Mouse (Mus musculus) adrenal gland, adult 18-20 months (tissue): ENCODE results near the gene Zfp119b. TPM values are rescaled to one million over a fixed set of nuclear protein-coding genes. Genes with fewer than 3 reads are reported as not detected.
"Not testable (repeated sequence)": the region's sequence is repeated elsewhere in the genome, so short reads cannot be mapped to it uniquely, and the experiment has no call there.

Experiments used
- DNase-seq, 2 experiments: peaks; one replicate each; pipeline ENCODE4 v3.0.0; 2021 to 2022; ENCODE audit warnings: low spot score in 2 of 2
- total RNA-seq, 2 experiments: library from RNA; stranded (reverse); gene quantifications; 1 replicate in 1 of 2; 2 replicates in 1 of 2; pipeline ENCODE4 v1.2.3; 2021

The Zfp119b gene
- total RNA-seq, 2 experiments from 2014 or later = 2.3 to 3.5 TPM

GRCm38 (mm10) chr17:55903087-55903486 lies 46.2 kb downstream of the Zfp119b start:
- no peak for DNase-seq

GRCm38 (mm10) chr17:55892406-55892955 lies 56.8 kb downstream of the Zfp119b start:
- DNase-seq = not testable (repeated sequence)

Other genes with a start within 250 kb of the Zfp119b start
- 1 to 10 TPM; 5.7 to 5.8 TPM for gene Pot1b, start 236.9 kb downstream of the Zfp119b start, total RNA-seq
- under 1 TPM; 0.27 to 0.58 TPM for gene Adgre4, start 199.5 kb downstream of the Zfp119b start, total RNA-seq
- gene Zfp119a, start 70.6 kb downstream of the Zfp119b start, total RNA-seq = 1 to 10 TPM; 5.0 to 5.5 TPM
- 1 to 10 TPM; 4.7 to 4.8 TPM for gene Zfp959, start 57.4 kb downstream of the Zfp119b start, total RNA-seq
- 1 to 10 TPM in 1 of 2 experiments, under 1 TPM in 1; 0.70 to 1.3 TPM for gene Ebi3, start 3.1 kb upstream of the Zfp119b start, total RNA-seq
- gene Yju2, start 9.6 kb upstream of the Zfp119b start, total RNA-seq = 10 to 100 TPM; 17.4 to 17.9 TPM
- gene Shd, start 21.0 kb upstream of the Zfp119b start, total RNA-seq = 1 to 10 TPM; 2.0 to 2.2 TPM
- gene Fsd1, start 37.0 kb upstream of the Zfp119b start, total RNA-seq = 1 to 10 TPM; 2.3 to 4.3 TPM
- gene Stap2, start 56.1 kb upstream of the Zfp119b start, total RNA-seq = 1 to 10 TPM; 5.1 to 5.4 TPM
- gene Mpnd, start 56.2 kb upstream of the Zfp119b start, total RNA-seq = 10 to 100 TPM; 68.1 to 97.5 TPM
- gene Sh3gl1, start 87.1 kb upstream of the Zfp119b start, total RNA-seq = 10 to 100 TPM; 38.3 to 39.0 TPM
- gene Chaf1a, start 90.9 kb upstream of the Zfp119b start, total RNA-seq = 1 to 10 TPM; 2.1 to 2.3 TPM
- gene Ubxn6, start 125.5 kb upstream of the Zfp119b start, total RNA-seq = 10 to 100 TPM; 63.6 to 77.6 TPM
- gene Hdgfl2, start 130.1 kb upstream of the Zfp119b start, total RNA-seq = 10 to 100 TPM; 53.9 to 67.0 TPM
- gene Plin4, start 160.3 kb upstream of the Zfp119b start, total RNA-seq = 100 to 1,000 TPM in 1 of 2 experiments, 10 to 100 TPM in 1; 65.0 to 212 TPM
- gene Plin5, start 168.1 kb upstream of the Zfp119b start, total RNA-seq = 10 to 100 TPM; 53.7 to 67.4 TPM
- gene Lrg1, start 172.5 kb upstream of the Zfp119b start, total RNA-seq = 10 to 100 TPM; 21.2 to 57.7 TPM
- 1 to 10 TPM; 6.3 to 7.0 TPM for gene Sema6b, start 190.8 kb upstream of the Zfp119b start, total RNA-seq
- 1 to 10 TPM; 1.9 to 2.5 TPM for gene Tnfaip8l1, start 213.0 kb upstream of the Zfp119b start, total RNA-seq
- 10 to 100 TPM; 49.6 to 56.6 TPM for gene Mydgf, start 234.4 kb upstream of the Zfp119b start, total RNA-seq